ENCODE assay signal across 21 mouse cellular contexts in the genomic region with DNA sequence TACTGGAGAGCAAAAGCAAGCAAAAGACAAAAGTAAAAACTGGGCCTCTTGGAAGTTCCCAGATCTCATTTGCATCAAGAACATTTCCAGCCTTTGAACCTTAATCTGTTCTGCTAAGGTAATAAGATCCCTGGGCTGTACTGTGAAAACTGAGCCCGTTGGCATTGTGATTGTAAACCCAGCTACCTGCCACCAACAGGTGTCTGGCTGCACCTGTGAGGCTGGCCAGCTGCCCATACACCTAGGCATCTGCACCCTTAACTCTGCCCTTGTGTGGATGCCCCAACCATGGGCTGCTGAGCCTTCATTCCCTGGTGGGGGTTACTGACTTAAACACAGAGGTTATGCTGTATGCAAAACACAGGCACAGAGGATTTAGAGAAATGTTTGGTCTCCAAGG. TPM values are rescaled to one million over a fixed set of nuclear protein-coding genes. Genes with fewer than 3 reads are reported as not detected.
DNase-seq lines count a peak whose midpoint lies in the region; ATAC-seq and TF ChIP-seq lines count a peak whose summit lies in the region.
"Had no signal": no experiment of that assay in that cellular context is flagged by ENCODE, and none has a peak within 500 bp of the region (broad histone marks: within the 10 kb centered on the region; RNA-seq: fewer than 3 reads in every experiment).

No protein-coding gene starts in this region.

- H3K27me3 ChIP-seq in heart, embryonic 10.5 days (ENCODE audit: insufficient read depth, poor library complexity, severe bottlenecking), result no peaks in the 10 kb centered on the region
- no peaks in the 10 kb centered on the region for H3K27me3 ChIP-seq in kidney, embryonic 16.5 days (ENCODE audit: insufficient read depth, low read length)
- no peaks in the 10 kb centered on the region for H3K27me3 ChIP-seq in liver, adult 2 months (ENCODE audit: control insufficient read depth, insufficient read depth, low read length)
- H3K27me3 ChIP-seq in liver, embryonic 12.5 days (replicated peaks), result no peaks in the 10 kb centered on the region
- H3K27me3 ChIP-seq: forebrain, embryonic 15.5 days; heart, embryonic 12.5 days had no signal

- 65% methylated on average over 1 of the region's 1 CpGs for WGBS in heart, embryonic 10.5 days
- WGBS in kidney, embryonic 16.5 days, result 46% methylated on average over 1 of the region's 1 CpGs
- WGBS in liver, adult 2 months, result 22% methylated on average over 1 of the region's 1 CpGs
- 60% methylated on average over 1 of the region's 1 CpGs for WGBS in liver, embryonic 12.5 days (ENCODE audit: insufficient replicate concordance)

- TF ChIP-seq POLR2A in liver, adult 2 months (IDR thresholded peaks at IDR 0.05; ENCODE audit: extremely low read depth, insufficient read depth, low read length), result no peak

- H3K27ac ChIP-seq in heart, embryonic 10.5 days, result no peak overlapping the region
- H3K27ac ChIP-seq in kidney, embryonic 16.5 days (ENCODE audit: low read length), result no peak overlapping the region
- no peak overlapping the region for H3K27ac ChIP-seq in liver, adult 2 months (replicated peaks; ENCODE audit: insufficient read depth, low read depth, low read length)
- H3K27ac ChIP-seq in liver, embryonic 12.5 days, result no peak overlapping the region
- H3K27ac ChIP-seq: forebrain, embryonic 15.5 days; hindbrain, embryonic 10.5 days; hindbrain, embryonic 14.5 days had no signal

- peak; percentile 3; the same call in 1 of the 2 replicates for TF ChIP-seq CTCF in liver, adult 2 months (IDR thresholded peaks at IDR 0.05; ENCODE audit: low read depth, low read length)

- DNase-seq in heart, embryonic 10.5 days (ENCODE audit: low spot score), result peak; percentile 51
- no peak for DNase-seq in heart, adult 8-10 months (ENCODE audit: low spot score)
- DNase-seq in kidney, postnatal 10 days, result peak; percentile 22
- DNase-seq in liver, adult 2 months (ENCODE audit: extremely low read depth, low read depth, low spot score), result no peak
- DNase-seq in thymus, postnatal 14 days, result no peak
- DNase-seq: adrenal gland, postnatal 14 days; cerebellum, adult 11-12 months; cerebellum, adult 9-10 months; cerebellum, postnatal 25 days; gastrocnemius, postnatal 10 days; heart, adult 18-20 months had no signal

- H3K4me1 ChIP-seq in heart, embryonic 10.5 days, result no peaks in the 10 kb centered on the region
- H3K4me1 ChIP-seq in kidney, embryonic 16.5 days (ENCODE audit: insufficient read depth, low read length), result no peaks in the 10 kb centered on the region
- H3K4me1 ChIP-seq in liver, adult 2 months (ENCODE audit: control insufficient read depth, insufficient read depth, low read length), result peaks cover 15% of the 10 kb centered on the region
- H3K4me1 ChIP-seq in liver, embryonic 12.5 days, result no peaks in the 10 kb centered on the region
- H3K4me1 ChIP-seq: forebrain, embryonic 15.5 days; heart, embryonic 12.5 days; hindbrain, embryonic 10.5 days had no signal

- H3K79me2 ChIP-seq in liver, adult 2 months (ENCODE audit: control insufficient read depth, insufficient read depth, low read length), result no peaks in the 10 kb centered on the region

- ATAC-seq in kidney, embryonic 16.5 days (ENCODE audit: low FRiP score, low TSS enrichment), result no peak
- no peak for ATAC-seq in liver, embryonic 12.5 days
- ATAC-seq: activated CD4-positive, CD25-positive, alpha-beta regulatory T cell, adult 4 months; forebrain, embryonic 15.5 days; Patski had no signal

- no peak overlapping the region for H3K4me3 ChIP-seq in heart, embryonic 10.5 days
- H3K4me3 ChIP-seq in kidney, embryonic 16.5 days (ENCODE audit: low read length), result no peak overlapping the region
- no peak overlapping the region for H3K4me3 ChIP-seq in liver, adult 2 months (ENCODE audit: insufficient read depth, low read depth, low read length)
- no peak overlapping the region for H3K4me3 ChIP-seq in liver, embryonic 12.5 days
- H3K4me3 ChIP-seq: forebrain, embryonic 15.5 days; heart, embryonic 12.5 days; hindbrain, embryonic 10.5 days had no signal

- H3K4me2 ChIP-seq in kidney, embryonic 16.5 days (replicated peaks; ENCODE audit: low read depth, low read length), result no peak overlapping the region
- no peak overlapping the region for H3K4me2 ChIP-seq in liver, embryonic 12.5 days
- H3K4me2 ChIP-seq: forebrain, embryonic 15.5 days; heart, embryonic 12.5 days; hindbrain, embryonic 14.5 days had no signal

- no peak overlapping the region for H3K9ac ChIP-seq in kidney, embryonic 16.5 days (replicated peaks; ENCODE audit: low read length)
- H3K9ac ChIP-seq in liver, adult 2 months (ENCODE audit: low read depth, low read length), result no peak overlapping the region
- H3K9ac ChIP-seq in liver, embryonic 12.5 days, result no peak overlapping the region
- H3K9ac ChIP-seq: forebrain, embryonic 15.5 days; heart, embryonic 12.5 days; hindbrain, embryonic 14.5 days had no signal

- H3K36me3 ChIP-seq in heart, embryonic 10.5 days, result no peaks in the 10 kb centered on the region
- H3K36me3 ChIP-seq in kidney, embryonic 16.5 days (ENCODE audit: insufficient read depth, low read length), result no peaks in the 10 kb centered on the region
- peaks cover 95% of the 10 kb centered on the region for H3K36me3 ChIP-seq in liver, adult 2 months (ENCODE audit: control insufficient read depth, insufficient read depth, low read length)
- H3K36me3 ChIP-seq in liver, embryonic 12.5 days, result peaks cover 24% of the 10 kb centered on the region
- H3K36me3 ChIP-seq: forebrain, embryonic 15.5 days; heart, embryonic 12.5 days; hindbrain, embryonic 10.5 days had no signal

- H3K9me3 ChIP-seq in heart, embryonic 10.5 days, result no peaks in the 10 kb centered on the region
- H3K9me3 ChIP-seq in kidney, embryonic 16.5 days (ENCODE audit: low read length), result peaks cover 7% of the 10 kb centered on the region; the same call in 1 of the 2 replicates
- H3K9me3 ChIP-seq in liver, embryonic 12.5 days (replicated peaks), result 0 out of 2 replicates have a peak, but pooled peaks cover 6% of the 10 kb centered on the region
- H3K9me3 ChIP-seq: forebrain, embryonic 15.5 days had no signal

RNA-seq across cellular contexts. Expression of gene Slc27a2, which starts 20.0 kb away (rescaled TPM):
- 0.25 and 2.7 TPM in 2 replicates for polyA plus RNA-seq in heart, embryonic 10.5 days (2016; fragmentation: Nextera tagmentation; extraction: Ambion mirVana)
- under 1 TPM in 2 of 4 experiments, not detected in 2; 0.17 to 0.22 TPM for total RNA-seq in heart, adult 8-10 months (2022)
- polyA plus RNA-seq in kidney, embryonic 16.5 days (2015; fragmentation: Nextera tagmentation; extraction: Ambion mirVana), result 69.6 and 80.9 TPM in 2 replicates
- 1,190 and 1,397 TPM in 2 replicates for total RNA-seq in liver, adult 2 months (2014; rRNA removed)
- 912 and 1,036 TPM in 2 replicates for polyA plus RNA-seq in liver, adult 2 months (2012; rRNA removed)
- polyA plus RNA-seq in liver, embryonic 12.5 days (2016; fragmentation: Nextera tagmentation; extraction: Ambion mirVana), result 53.1 and 56.3 TPM in 2 replicates
- total RNA-seq: MEL had no signal
- polyA plus RNA-seq: activated CD4-positive, CD25-positive, alpha-beta regulatory T cell, adult 4 months; C2C12; Patski had no signal

RNA-seq across cellular contexts. Expression of gene Hdc, which starts 46.9 kb away (rescaled TPM):
- polyA plus RNA-seq in heart, embryonic 10.5 days (2016; fragmentation: Nextera tagmentation; extraction: Ambion mirVana), result 3.5 and 4.1 TPM in 2 replicates
- total RNA-seq in heart, adult 8-10 months (2022), result 1 to 10 TPM in 2 of 4 experiments, under 1 TPM in 2; 0.46 to 4.2 (median 1.2) TPM
- 126 and 129 TPM in 2 replicates for polyA plus RNA-seq in kidney, embryonic 16.5 days (2015; fragmentation: Nextera tagmentation; extraction: Ambion mirVana)
- 1.1 and 1.8 TPM in 2 replicates for total RNA-seq in liver, adult 2 months (2014; rRNA removed)
- polyA plus RNA-seq in liver, adult 2 months (2012; rRNA removed), result 0.97 and 1.7 TPM in 2 replicates
- polyA plus RNA-seq in liver, embryonic 12.5 days (2016; fragmentation: Nextera tagmentation; extraction: Ambion mirVana), result 6.1 and 6.5 TPM in 2 replicates

Comparison
In these comparisons a context has a peak if more than half of its experiments do, and no peak if none do; other contexts are left out.
1. DNase-seq: peak in heart, embryonic 10.5 days (single experiment) and kidney, postnatal 10 days (single experiment); none in heart, adult 8-10 months (single experiment), liver, adult 2 months (single experiment) and thymus, postnatal 14 days (single experiment).
2. RNA of gene Slc27a2, which starts 20.0 kb away (polyA plus RNA-seq): 912 to 1,036 TPM in liver, adult 2 months, 69.6 to 80.9 TPM in kidney, embryonic 16.5 days and 53.1 to 56.3 TPM in liver, embryonic 12.5 days; 0.25 to 2.7 TPM in heart, embryonic 10.5 days; every median in the first group is over 10 times any median in the second.
3. RNA of gene Hdc, which starts 46.9 kb away (polyA plus RNA-seq): 126 to 129 TPM in kidney, embryonic 16.5 days; 6.1 to 6.5 TPM in liver, embryonic 12.5 days, 3.5 to 4.1 TPM in heart, embryonic 10.5 days and 0.97 to 1.7 TPM in liver, adult 2 months; every median in the first group is over 10 times any median in the second.